Mouse (Mus musculus) G1E (cell line): ENCODE data around the gene Slirp.

ENCODE experiments used
- CTCF ChIP-seq: IDR thresholded peaks from 2 replicates; pipeline ENCODE4 v1.5.1; 2012; ENCODE audit warnings: low read depth, low read length, inconsistent platforms, mixed read lengths
- POLR2AphosphoS5 ChIP-seq: IDR thresholded peaks from 2 replicates; pipeline ENCODE4 v1.6.1; 2012; ENCODE audit warnings: low read depth, low read length, inconsistent platforms; ENCODE audit not compliant: insufficient replicate concordance

GRCm38 (mm10) chr12:87410999-87411398 is 32.7 kb upstream of the Slirp start:
- TF ChIP-seq CTCF (no peak), POLR2AphosphoS5 (no peak)
